Mouse (Mus musculus) stomach, postnatal 0 days (tissue): ENCODE measurements around the gene Gm45711.

Experiments used
- CTCF ChIP-seq: IDR thresholded peaks from 2 replicates; pipeline ENCODE4 v1.5.1; 2016; ENCODE audit warnings: antibody characterized with exemption, low read depth, mild to moderate bottlenecking, moderate library complexity
- EP300 ChIP-seq: optimal IDR thresholded peaks from 2 replicates; pipeline ENCODE3; 2016; ENCODE audit warnings: antibody characterized with exemption

GRCm38 (mm10) chr8:104246621-104247020, 63.3 kb downstream of the Gm45711 start:
- TF ChIP-seq EP300 = no peak
- TF ChIP-seq CTCF = no peak
